Mouse (Mus musculus) v-Abl transformed pro-B cells (cell line): ENCODE measurements around the gene Crabp2.

Source experiments
- in situ Hi-C, 2 experiments: fragments of 400-800 bp; cut with MboI; formaldehyde crosslinking; loops; one replicate each; pipeline ENCODE4 v1.15.1; 2025; ENCODE audit not compliant: unreplicated experiment in 2 of 2

Gene Crabp2

GRCm38 (mm10) chr3:87924996-87925395 lies 23.5 kb upstream of the Crabp2 start:
- in situ Hi-C loops, result loop anchor here in 1 of 2 experiments (5.0 kb wide), 1 partner anchor 38 kb away; the partner anchor contains the start of gene Prcc

GRCm38 (mm10) chr3:87927452-87927851 lies 21.0 kb upstream of the Crabp2 start:
- in situ Hi-C loops, result no loop called here

- in situ Hi-C loops, result loop anchor here (5.0 to 10.0 kb wide), 3 partner anchors 38 to 55 kb away; partner anchors contain the start of gene Prcc (in 1 of the 2)
Observed at GRCm38 (mm10) chr3:87929341-87930077, 19.0 kb upstream of the Crabp2 start.

- in situ Hi-C loops, result loop anchor here (5.0 to 10.0 kb wide), 3 partner anchors 37 to 55 kb away; partner anchors contain the start of gene Prcc (in 1 of the 2)
Observed at GRCm38 (mm10) chr3:87930078-87930795, 18.2 kb upstream of the Crabp2 start, which contains the start of the genes Isg20l2 and Rrnad1. TSS of gene Isg20l2 (plus strand) at chr3:87930314. TSS of gene Rrnad1 (minus strand) at chr3:87930717.

- in situ Hi-C loops, result loop anchor here (5.0 to 10.0 kb wide), 3 partner anchors 33 to 51 kb away; partner anchors contain the start of gene Prcc (in 1 of the 2)
Observed at GRCm38 (mm10) chr3:87934026-87934425, 14.4 kb upstream of the Crabp2 start.

- in situ Hi-C loops, result loop anchor here (5.0 to 10.0 kb wide), 3 partner anchors 33 to 50 kb away; partner anchors contain the start of gene Prcc (in 1 of the 2)
Observed at GRCm38 (mm10) chr3:87934501-87934900, 14.0 kb upstream of the Crabp2 start.

GRCm38 (mm10) chr3:87935201-87935600 lies 13.3 kb upstream of the Crabp2 start:
- in situ Hi-C loops, result loop anchor here in 1 of 2 experiments (10.0 kb wide), 1 partner anchor 50 kb away; no protein-coding TSS in a partner anchor

GRCm38 (mm10) chr3:87935776-87936175 lies 12.7 kb upstream of the Crabp2 start:
- in situ Hi-C loops, result loop anchor here in 1 of 2 experiments (10.0 kb wide), 1 partner anchor 49 kb away; no protein-coding TSS in a partner anchor

- in situ Hi-C loops, result no loop called here
Observed at GRCm38 (mm10) chr3:87940611-87941010, 7.9 kb upstream of the Crabp2 start.

- in situ Hi-C loops, result no loop called here
Observed at GRCm38 (mm10) chr3:87942471-87942870, 6.0 kb upstream of the Crabp2 start.

GRCm38 (mm10) chr3:87943586-87943985 lies 4.9 kb upstream of the Crabp2 start:
- in situ Hi-C loops, result no loop called here

GRCm38 (mm10) chr3:87944838-87945600 lies 3.4 kb upstream of the Crabp2 start:
- in situ Hi-C loops, result no loop called here

GRCm38 (mm10) chr3:87945781-87946540 lies 2.5 kb upstream of the Crabp2 start:
- in situ Hi-C loops, result no loop called here

- in situ Hi-C loops, result no loop called here
Observed at GRCm38 (mm10) chr3:87946541-87946860, 2.0 kb upstream of the Crabp2 start.

GRCm38 (mm10) chr3:87947056-87947810 lies 1.2 kb upstream of the Crabp2 start:
- in situ Hi-C loops, result no loop called here

GRCm38 (mm10) chr3:87947811-87948199 lies 661 bp upstream of the Crabp2 start:
- in situ Hi-C loops, result no loop called here

GRCm38 (mm10) chr3:87949266-87949954 lies 944 bp downstream of the Crabp2 start:
- in situ Hi-C loops, result no loop called here

GRCm38 (mm10) chr3:87949955-87950515 lies 1.6 kb downstream of the Crabp2 start:
- in situ Hi-C loops, result loop anchor here (25.0 kb wide), 2 partner anchors 112 to 163 kb away; partner anchors contain the start of genes Insrr (in 1 of the 2), Naxe (in 1 of the 2) and Ntrk1 (in 1 of the 2)
